Mouse (Mus musculus) stomach, postnatal 0 days (tissue): ENCODE measurements at regions not wholly inside any gene's neighbourhood (a gene's known extent, or its start where the extent isn't known, plus 50 kb on each side); places are given as distances from the start of the nearest gene placed in this dataset.

Experiments used
- ATAC-seq: fragments of 200-750 bp; cut with Nextera tagmentation; 2 replicates; pipeline ENCODE4 v1.8.0; 2017; ENCODE audit not compliant: low FRiP score, low TSS enrichment
- DNase-seq: peaks from one replicate; pipeline ENCODE4 v3.0.0-alpha.2; 2016; ENCODE audit warnings: low spot score
- H3K27ac ChIP-seq: fragments of 300-500 bp; sonication (generic); replicated peaks from 2 replicates; pipeline ENCODE4 v1.5.1; 2014; ENCODE audit warnings: mild to moderate bottlenecking, control low read depth
- H3K27me3 ChIP-seq: fragments of 300-500 bp; sonication (generic); 2 replicates; pipeline ENCODE4 v1.6.1; 2014; ENCODE audit warnings: low read length; ENCODE audit not compliant: control insufficient read depth, insufficient read depth
- H3K36me3 ChIP-seq: fragments of 300-500 bp; sonication (generic); 2 replicates; pipeline ENCODE4 v1.6.1; 2014; ENCODE audit warnings: low read length, mixed read lengths; ENCODE audit not compliant: control insufficient read depth, insufficient read depth
- H3K4me1 ChIP-seq: fragments of 300-500 bp; sonication (generic); replicated peaks from 2 replicates; pipeline ENCODE4 v1.6.1; 2014; ENCODE audit warnings: antibody characterized with exemption; ENCODE audit not compliant: control insufficient read depth, insufficient read depth
- H3K4me2 ChIP-seq: fragments of 300-500 bp; sonication (generic); replicated peaks from 2 replicates; pipeline ENCODE4 v1.6.1; 2014; ENCODE audit warnings: low read depth, mild to moderate bottlenecking, control low read depth, moderate library complexity
- H3K4me3 ChIP-seq: fragments of 300-500 bp; sonication (generic); 2 replicates; pipeline ENCODE4 v1.5.1; 2014; ENCODE audit warnings: low read depth, low read length, control low read depth
- H3K9ac ChIP-seq: fragments of 300-500 bp; sonication (generic); 2 replicates; pipeline ENCODE4 v1.6.1; 2014; ENCODE audit warnings: mild to moderate bottlenecking, low read length, control low read depth, mixed read lengths
- H3K9me3 ChIP-seq: fragments of 300-500 bp; sonication (generic); 2 replicates; pipeline ENCODE4 v1.6.1; 2016; ENCODE audit warnings: low read length; ENCODE audit not compliant: control insufficient read depth
- CTCF ChIP-seq: IDR thresholded peaks from 2 replicates; pipeline ENCODE4 v1.5.1; 2016; ENCODE audit warnings: antibody characterized with exemption, low read depth, mild to moderate bottlenecking, moderate library complexity
- EP300 ChIP-seq: optimal IDR thresholded peaks from 2 replicates; pipeline ENCODE3; 2016; ENCODE audit warnings: antibody characterized with exemption
- WGBS: fragments of 180-500 bp; shearing (Covaris S2); extraction: QIAGEN DNeasy Blood & Tissue Kit; methylation state at CpG from one replicate; pipeline ENCODE4 v1.1.7; 2014; 5-methylcytosine and 5-hydroxymethylcytosine counted together

DNA sequence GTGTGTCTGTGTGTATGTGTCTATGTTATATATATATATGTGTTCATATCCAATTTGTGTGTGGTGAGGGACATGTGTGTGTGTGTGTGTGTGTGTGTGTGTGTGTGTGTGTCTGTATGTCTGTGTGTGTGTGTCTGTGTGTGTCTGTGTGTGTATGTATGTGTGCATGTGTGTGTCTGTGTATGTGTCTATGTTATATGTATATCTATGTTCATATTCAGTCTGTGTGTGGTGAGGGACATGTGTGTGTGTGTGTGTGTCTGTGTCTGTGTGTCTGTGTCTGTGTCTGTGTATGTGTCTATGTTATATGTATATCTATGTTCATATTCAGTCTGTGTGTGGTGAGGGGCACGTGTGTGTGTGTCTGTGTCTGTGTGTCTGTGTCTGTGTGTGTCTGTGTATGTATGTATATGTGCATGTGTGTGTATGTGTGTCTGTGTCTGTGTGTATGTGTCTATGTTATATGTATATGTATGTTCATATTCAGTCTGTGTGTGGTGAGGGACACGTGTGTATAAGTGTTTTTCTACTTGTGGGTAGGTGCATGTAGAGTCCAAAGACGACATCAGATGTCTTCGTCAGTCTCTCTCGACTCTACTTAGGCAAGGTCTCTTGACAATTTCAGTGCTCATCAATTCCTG lies 370.5 kb upstream of the Slc7a11 start:
- DNase-seq (no peak), ATAC-seq (no peak)
- Histone ChIP-seq H3K4me3 (no peak overlapping the region), H3K9me3 (no peaks in the 10 kb centered on the region), H3K9ac (no peak overlapping the region), H3K4me1 (no peaks in the 10 kb centered on the region), H3K27me3 (no peaks in the 10 kb centered on the region), H3K36me3 (no peaks in the 10 kb centered on the region), H3K27ac (no peak overlapping the region), H3K4me2 (no peak overlapping the region)
- no peak for TF ChIP-seq EP300
- no peak for TF ChIP-seq CTCF
- 91% methylated on average over 5 of the region's 5 CpGs for WGBS

DNA sequence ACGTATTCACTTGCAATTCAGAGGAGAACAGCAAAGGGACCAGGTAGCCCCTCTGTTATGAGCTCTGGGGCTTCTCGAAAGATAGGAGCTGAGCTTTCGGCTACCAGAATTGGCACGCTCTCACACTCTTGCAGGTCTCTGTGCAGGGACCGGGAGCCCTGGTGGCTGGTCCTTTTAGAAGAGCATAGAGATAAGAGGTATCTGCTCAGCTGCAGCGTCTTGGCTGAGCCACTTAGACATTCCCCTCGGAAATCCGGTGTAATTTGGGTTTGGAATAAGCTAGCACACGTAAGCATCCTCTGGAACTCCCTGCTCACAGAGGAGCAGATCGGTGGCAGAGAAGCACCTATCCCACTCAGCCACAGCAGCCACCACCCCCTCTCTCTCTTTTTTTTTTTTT lies 372.3 kb upstream of the Slc7a11 start:
- Histone ChIP-seq H3K4me2 (no peak overlapping the region), H3K4me1 (no peaks in the 10 kb centered on the region), H3K9ac (no peak overlapping the region), H3K27me3 (no peaks in the 10 kb centered on the region), H3K9me3 (no peaks in the 10 kb centered on the region), H3K36me3 (no peaks in the 10 kb centered on the region), H3K27ac (no peak overlapping the region), H3K4me3 (no peak overlapping the region)
- WGBS = 78% methylated on average over 10 of the region's 10 CpGs
- DNase-seq = no peak
- no peak for TF ChIP-seq CTCF
- TF ChIP-seq EP300 = no peak
- no peak for ATAC-seq

GRCm38 (mm10) chr3:50816479-50816878 lies 373.1 kb upstream of the Slc7a11 start:
- H3K9ac ChIP-seq = no peak overlapping the region
- H3K36me3 ChIP-seq = no peaks in the 10 kb centered on the region
- no peak overlapping the region for H3K4me3 ChIP-seq
- no peak overlapping the region for H3K27ac ChIP-seq
- H3K4me2 ChIP-seq = 0 out of 2 replicates have a peak overlapping the region, but pooled peaks have one; percentile 15
- no peak for TF ChIP-seq EP300
- no peak for TF ChIP-seq CTCF
- WGBS = 51% methylated on average over 8 of the region's 8 CpGs
- H3K27me3 ChIP-seq = no peaks in the 10 kb centered on the region
- DNase-seq (no peak), ATAC-seq (peak; percentile 26; the same call in 1 of the 2 replicates)
- H3K4me1 ChIP-seq = no peaks in the 10 kb centered on the region
- H3K9me3 ChIP-seq = no peaks in the 10 kb centered on the region

GRCm38 (mm10) chr3:50817361-50817760 lies 373.9 kb upstream of the Slc7a11 start:
- Histone ChIP-seq H3K9me3 (no peaks in the 10 kb centered on the region), H3K4me2 (no peak overlapping the region), H3K27ac (no peak overlapping the region), H3K4me3 (no peak overlapping the region), H3K27me3 (no peaks in the 10 kb centered on the region), H3K9ac (no peak overlapping the region), H3K36me3 (no peaks in the 10 kb centered on the region), H3K4me1 (no peaks in the 10 kb centered on the region)
- ATAC-seq (no peak), DNase-seq (no peak)
- no peak for TF ChIP-seq CTCF
- TF ChIP-seq EP300 = no peak
- 82% methylated on average over 3 of the region's 3 CpGs for WGBS

DNA sequence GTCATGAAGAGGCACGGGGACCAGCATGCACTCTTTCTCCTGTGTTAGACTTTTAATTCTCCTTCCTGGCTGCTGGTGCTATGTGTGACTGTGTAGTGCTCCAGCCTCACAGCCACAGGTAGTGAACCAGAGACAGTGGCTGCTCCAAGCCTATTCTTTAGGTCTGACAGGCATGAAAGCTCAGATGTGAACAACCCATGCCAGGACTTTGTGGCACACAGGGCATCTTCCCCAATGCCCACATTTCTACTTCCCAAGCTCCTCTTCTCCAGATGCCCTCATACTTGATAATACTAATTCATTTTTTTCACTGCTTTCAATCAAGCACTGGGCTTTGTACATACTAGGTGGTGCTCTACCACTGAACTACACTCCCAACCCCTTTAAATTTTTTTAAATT lies 377.4 kb upstream of the Slc7a11 start:
- DNase-seq = no peak
- Histone ChIP-seq H3K27me3 (no peaks in the 10 kb centered on the region), H3K9me3 (no peaks in the 10 kb centered on the region), H3K4me1 (no peaks in the 10 kb centered on the region), H3K4me3 (no peak overlapping the region), H3K36me3 (no peaks in the 10 kb centered on the region), H3K4me2 (no peak overlapping the region), H3K27ac (no peak overlapping the region), H3K9ac (no peak overlapping the region)
- no peak for ATAC-seq
- WGBS = 65% methylated on average over 1 of the region's 1 CpGs
- TF ChIP-seq CTCF = no peak
- no peak for TF ChIP-seq EP300

GRCm38 (mm10) chr3:50825534-50826423 lies 382.4 kb upstream of the Slc7a11 start:
- Histone ChIP-seq H3K9ac (no peak overlapping the region), H3K36me3 (no peaks in the 10 kb centered on the region), H3K4me2 (no peak overlapping the region), H3K9me3 (no peaks in the 10 kb centered on the region), H3K27me3 (no peaks in the 10 kb centered on the region), H3K4me3 (no peak overlapping the region), H3K4me1 (no peaks in the 10 kb centered on the region), H3K27ac (no peak overlapping the region)
- 71% methylated on average over 5 of the region's 5 CpGs for WGBS
- TF ChIP-seq EP300 (no peak), CTCF (no peak)
- no peak for ATAC-seq
- no peak for DNase-seq
